Mouse (Mus musculus) hindbrain, embryonic 15.5 days (tissue): Measurements from ENCODE around the gene Slc26a5. TPM values are rescaled to one million over a fixed set of nuclear protein-coding genes. Genes with fewer than 3 reads are reported as not detected.

ENCODE experiments used
- ATAC-seq: fragments of 200-750 bp; cut with Nextera tagmentation; 2 replicates; pipeline ENCODE4 v1.8.0; 2017; ENCODE audit warnings: low read depth, moderate number of reproducible peaks, moderate TSS enrichment; ENCODE audit not compliant: low FRiP score
- H3K27ac ChIP-seq: fragments of 300-500 bp; sonication (generic); replicated peaks from 2 replicates; pipeline ENCODE4 v1.5.1; 2015; ENCODE audit warnings: mild to moderate bottlenecking, inconsistent platforms
- H3K27me3 ChIP-seq: fragments of 300-500 bp; sonication (generic); 2 replicates; pipeline ENCODE4 v1.6.1; 2015; ENCODE audit warnings: control low read depth, inconsistent platforms
- H3K36me3 ChIP-seq: fragments of 300-500 bp; sonication (generic); 2 replicates; pipeline ENCODE4 v1.6.1; 2015; ENCODE audit warnings: control low read depth, inconsistent platforms
- H3K4me1 ChIP-seq: fragments of 300-500 bp; sonication (generic); replicated peaks from 2 replicates; pipeline ENCODE4 v1.6.1; 2015; ENCODE audit warnings: control low read depth, inconsistent platforms
- H3K4me2 ChIP-seq: fragments of 300-500 bp; sonication (generic); 2 replicates; pipeline ENCODE4 v1.6.1; 2015; ENCODE audit warnings: moderate library complexity, mild to moderate bottlenecking, inconsistent platforms
- H3K4me3 ChIP-seq: fragments of 300-500 bp; sonication (generic); 2 replicates; pipeline ENCODE4 v1.5.1; 2015; ENCODE audit warnings: mild to moderate bottlenecking, inconsistent platforms
- H3K9ac ChIP-seq: fragments of 300-500 bp; sonication (generic); 2 replicates; pipeline ENCODE4 v1.6.1; 2015; ENCODE audit warnings: inconsistent platforms
- H3K9me3 ChIP-seq: fragments of 300-500 bp; sonication (generic); 2 replicates; pipeline ENCODE4 v1.6.1; 2016; ENCODE audit warnings: control low read depth, inconsistent platforms
- WGBS: fragments of 180-500 bp; shearing (Covaris S2); methylation state at CpG from one replicate; pipeline ENCODE4 v1.1.7; 2015; 5-methylcytosine and 5-hydroxymethylcytosine counted together
- polyA plus RNA-seq: library from polyadenylated mRNA; unstranded; fragments of >200 nt; fragmentation: Nextera tagmentation; extraction: Ambion mirVana; gene quantifications from 2 replicates; pipeline ENCODE4 v1.2.1, GENCODE M21; 2015

Gene Slc26a5
- polyA plus RNA-seq, 1 experiment from 2014 or later = 0.09 TPM

DNA sequence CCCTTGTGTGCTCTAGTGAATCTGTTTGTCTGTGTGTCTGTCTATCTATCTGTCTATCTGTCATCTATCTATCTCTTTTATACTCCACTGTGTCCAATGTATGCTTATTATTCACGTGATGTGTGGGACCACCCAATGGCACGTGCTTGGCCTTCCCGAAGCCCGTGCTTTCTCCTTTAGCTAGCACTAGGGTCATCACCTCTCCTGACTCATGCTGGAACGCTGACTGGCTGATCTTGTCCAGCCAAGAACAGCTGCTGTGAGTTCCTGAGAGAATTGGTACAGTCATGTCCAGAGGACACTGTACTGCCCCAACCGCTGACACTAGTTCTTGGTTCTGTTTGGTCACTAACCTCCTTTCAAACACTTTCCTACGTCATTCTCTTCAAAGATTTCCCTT, 6.8 kb downstream of the Slc26a5 start:
- H3K9me3 ChIP-seq = no peaks in the 10 kb centered on the region
- H3K27me3 ChIP-seq = no peaks in the 10 kb centered on the region
- no peak overlapping the region for H3K27ac ChIP-seq
- H3K4me2 ChIP-seq = no peak overlapping the region
- H3K4me1 ChIP-seq = no peaks in the 10 kb centered on the region
- no peak for ATAC-seq
- H3K9ac ChIP-seq = no peak overlapping the region
- H3K4me3 ChIP-seq = no peak overlapping the region
- WGBS = 86% methylated on average over 7 of the region's 7 CpGs
- H3K36me3 ChIP-seq = no peaks in the 10 kb centered on the region

- Histone ChIP-seq H3K36me3 (no peaks in the 10 kb centered on the region), H3K9me3 (no peaks in the 10 kb centered on the region), H3K4me3 (no peak overlapping the region), H3K27me3 (no peaks in the 10 kb centered on the region), H3K9ac (no peak overlapping the region), H3K4me1 (no peaks in the 10 kb centered on the region), H3K4me2 (no peak overlapping the region), H3K27ac (no peak overlapping the region)
- no peak for ATAC-seq
- 43% methylated on average over 10 of the region's 10 CpGs for WGBS
These were observed 13.6 kb downstream of the Slc26a5 start for GRCm38 (mm10) chr5:21851679-21852340.

DNA sequence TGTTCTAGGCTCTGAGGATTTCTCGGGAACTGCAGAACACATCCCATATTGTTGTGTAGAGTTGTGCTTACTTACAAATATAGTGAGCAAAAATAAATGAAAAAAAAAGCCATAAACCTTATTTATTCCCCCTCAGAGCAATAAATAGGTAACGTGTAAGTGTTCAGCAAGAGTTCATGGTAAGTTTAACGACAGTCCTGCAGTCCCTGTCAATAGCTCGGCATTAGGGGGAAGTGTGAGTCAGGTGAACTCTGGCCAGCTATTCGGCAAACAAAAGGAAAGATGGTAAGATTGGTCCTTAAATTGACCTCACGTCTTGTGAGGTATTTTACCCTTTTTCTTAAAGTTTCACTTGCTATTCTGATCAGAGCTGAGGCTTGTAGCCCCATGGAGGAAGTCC, 18.0 kb downstream of the Slc26a5 start:
- ATAC-seq = no peak
- 82% methylated on average over 6 of the region's 6 CpGs for WGBS
- Histone ChIP-seq H3K36me3 (no peaks in the 10 kb centered on the region), H3K4me1 (no peaks in the 10 kb centered on the region), H3K27ac (no peak overlapping the region), H3K27me3 (no peaks in the 10 kb centered on the region), H3K9ac (no peak overlapping the region), H3K9me3 (no peaks in the 10 kb centered on the region), H3K4me2 (no peak overlapping the region), H3K4me3 (no peak overlapping the region)

DNA sequence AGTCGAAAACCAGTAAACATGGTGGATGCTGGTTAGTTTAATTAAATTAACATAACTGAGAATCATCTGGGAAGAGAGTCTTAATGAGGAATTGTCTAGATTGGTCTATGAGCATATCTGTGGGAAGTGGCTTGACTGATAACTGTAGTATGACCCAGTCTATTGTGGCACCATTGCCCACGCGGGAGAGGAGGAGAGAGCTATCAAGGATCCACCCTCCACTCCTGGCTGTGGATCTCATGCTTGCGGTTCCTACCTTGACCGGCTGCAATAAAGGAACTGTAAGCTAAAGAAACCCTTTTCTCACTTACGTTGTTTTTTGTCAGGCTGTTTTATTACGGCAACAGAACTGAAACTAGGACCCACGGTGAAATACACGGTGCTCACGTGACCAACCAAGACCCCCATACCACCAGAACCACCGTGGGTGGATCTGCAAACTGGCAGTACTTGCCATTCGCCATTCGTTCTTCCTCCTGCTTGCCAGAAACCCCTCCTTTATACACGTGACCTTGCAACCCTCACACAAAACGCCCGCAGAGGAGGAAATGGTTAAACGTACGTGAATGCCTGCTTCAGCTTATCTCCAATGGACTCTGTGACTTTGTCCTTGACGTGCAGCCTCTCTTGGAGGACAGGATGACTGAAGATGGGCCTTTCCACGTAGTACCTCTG, 18.7 kb downstream of the Slc26a5 start:
- no peaks in the 10 kb centered on the region for H3K36me3 ChIP-seq
- no peaks in the 10 kb centered on the region for H3K4me1 ChIP-seq
- H3K27ac ChIP-seq = no peak overlapping the region
- 88% methylated on average over 20 of the region's 20 CpGs for WGBS
- H3K9ac ChIP-seq = no peak overlapping the region
- no peaks in the 10 kb centered on the region for H3K9me3 ChIP-seq
- no peak overlapping the region for H3K4me2 ChIP-seq
- ATAC-seq = no peak
- H3K4me3 ChIP-seq = no peak overlapping the region
- no peaks in the 10 kb centered on the region for H3K27me3 ChIP-seq

- no peaks in the 10 kb centered on the region for H3K36me3 ChIP-seq
- H3K4me1 ChIP-seq = no peaks in the 10 kb centered on the region
- no peak overlapping the region for H3K27ac ChIP-seq
- WGBS = 75% methylated on average over 4 of the region's 4 CpGs
- ATAC-seq = no peak
- no peaks in the 10 kb centered on the region for H3K27me3 ChIP-seq
- no peak overlapping the region for H3K9ac ChIP-seq
- H3K4me3 ChIP-seq = no peak overlapping the region
- no peaks in the 10 kb centered on the region for H3K9me3 ChIP-seq
- no peak overlapping the region for H3K4me2 ChIP-seq
These were observed 20.7 kb downstream of the Slc26a5 start for GRCm38 (mm10) chr5:21844676-21845075.

DNA sequence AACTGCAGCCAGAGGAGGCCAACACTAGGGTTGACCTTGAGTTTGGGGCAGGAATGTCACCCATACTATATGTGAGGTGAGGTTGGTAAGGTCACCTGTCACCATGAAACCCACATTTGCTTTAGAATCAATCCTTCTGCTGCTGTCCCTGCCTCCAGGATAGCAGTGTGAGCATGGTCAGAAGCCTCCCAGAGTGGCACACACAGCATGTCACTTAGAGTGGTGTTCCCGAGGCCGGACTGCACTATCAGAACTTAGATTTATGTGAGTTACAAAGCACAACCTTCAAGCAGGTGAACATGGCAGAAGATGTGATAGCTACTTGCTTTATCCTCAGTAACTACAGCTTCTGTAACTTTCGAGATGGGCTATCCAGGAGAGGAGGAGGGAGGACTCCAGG, 33.6 kb downstream of the Slc26a5 start:
- 78% methylated on average over 3 of the region's 3 CpGs for WGBS
- H3K4me3 ChIP-seq = no peak overlapping the region
- no peaks in the 10 kb centered on the region for H3K36me3 ChIP-seq
- ATAC-seq = no peak
- H3K27me3 ChIP-seq = no peaks in the 10 kb centered on the region
- no peaks in the 10 kb centered on the region for H3K9me3 ChIP-seq
- no peaks in the 10 kb centered on the region for H3K4me1 ChIP-seq
- H3K9ac ChIP-seq = no peak overlapping the region
- H3K4me2 ChIP-seq = no peak overlapping the region
- no peak overlapping the region for H3K27ac ChIP-seq

DNA sequence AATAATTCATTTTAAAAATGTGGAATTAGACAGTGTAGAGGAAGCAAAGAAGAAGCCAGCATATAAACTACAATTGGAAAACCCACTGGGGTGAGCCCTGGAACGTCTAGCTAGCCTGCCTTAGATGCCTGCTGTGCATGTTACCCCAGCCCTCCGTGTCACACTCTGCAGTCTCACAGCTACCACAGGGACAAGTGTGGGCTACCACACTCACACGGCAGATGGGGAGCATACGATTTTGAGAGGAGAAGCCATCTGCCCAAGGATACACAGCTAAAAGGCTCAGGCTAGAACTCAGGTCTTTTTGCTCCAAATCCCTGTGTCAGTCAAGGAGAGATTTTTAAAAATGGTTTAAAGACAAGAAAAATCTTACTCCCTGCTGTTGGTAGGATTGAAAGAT, 36.5 kb downstream of the Slc26a5 start:
- H3K4me2 ChIP-seq = no peak overlapping the region
- no peak for ATAC-seq
- no peaks in the 10 kb centered on the region for H3K4me1 ChIP-seq
- no peaks in the 10 kb centered on the region for H3K36me3 ChIP-seq
- no peaks in the 10 kb centered on the region for H3K9me3 ChIP-seq
- H3K9ac ChIP-seq = no peak overlapping the region
- 65% methylated on average over 4 of the region's 4 CpGs for WGBS
- no peaks in the 10 kb centered on the region for H3K27me3 ChIP-seq
- no peak overlapping the region for H3K4me3 ChIP-seq
- no peak overlapping the region for H3K27ac ChIP-seq

DNA sequence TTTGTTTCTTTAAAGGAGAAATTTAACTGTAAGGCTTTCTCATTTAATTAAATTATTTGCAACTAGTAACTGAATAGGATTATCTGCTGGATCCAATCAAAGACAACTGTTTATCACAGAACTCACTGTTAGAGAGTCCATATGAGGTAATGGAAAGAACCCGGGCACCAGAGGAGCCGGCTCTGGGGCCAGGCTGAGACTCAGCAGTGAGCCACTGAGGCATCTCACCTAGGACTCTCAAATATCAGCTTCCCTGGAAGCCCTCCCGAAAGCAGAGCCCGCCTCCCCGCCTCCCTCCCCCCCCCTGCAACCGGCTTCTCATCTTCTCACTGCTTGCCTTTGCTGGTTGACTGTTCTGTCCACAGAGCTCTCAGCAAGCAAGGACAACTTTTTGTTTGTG, 37.8 kb downstream of the Slc26a5 start:
- H3K4me1 ChIP-seq = no peaks in the 10 kb centered on the region
- no peak overlapping the region for H3K4me2 ChIP-seq
- no peak overlapping the region for H3K9ac ChIP-seq
- ATAC-seq = no peak
- 26% methylated on average over 6 of the region's 6 CpGs for WGBS
- no peaks in the 10 kb centered on the region for H3K9me3 ChIP-seq
- H3K27me3 ChIP-seq = no peaks in the 10 kb centered on the region
- no peak overlapping the region for H3K27ac ChIP-seq
- no peak overlapping the region for H3K4me3 ChIP-seq
- H3K36me3 ChIP-seq = no peaks in the 10 kb centered on the region

- no peak for ATAC-seq
- no peak overlapping the region for H3K4me3 ChIP-seq
- H3K4me2 ChIP-seq = no peak overlapping the region
- no peaks in the 10 kb centered on the region for H3K27me3 ChIP-seq
- H3K9me3 ChIP-seq = no peaks in the 10 kb centered on the region
- no peaks in the 10 kb centered on the region for H3K36me3 ChIP-seq
- WGBS = 20% methylated on average over 7 of the region's 7 CpGs
- H3K27ac ChIP-seq = no peak overlapping the region
- H3K4me1 ChIP-seq = no peaks in the 10 kb centered on the region
- H3K9ac ChIP-seq = no peak overlapping the region
These were observed 39.0 kb downstream of the Slc26a5 start for GRCm38 (mm10) chr5:21826370-21826769.

DNA sequence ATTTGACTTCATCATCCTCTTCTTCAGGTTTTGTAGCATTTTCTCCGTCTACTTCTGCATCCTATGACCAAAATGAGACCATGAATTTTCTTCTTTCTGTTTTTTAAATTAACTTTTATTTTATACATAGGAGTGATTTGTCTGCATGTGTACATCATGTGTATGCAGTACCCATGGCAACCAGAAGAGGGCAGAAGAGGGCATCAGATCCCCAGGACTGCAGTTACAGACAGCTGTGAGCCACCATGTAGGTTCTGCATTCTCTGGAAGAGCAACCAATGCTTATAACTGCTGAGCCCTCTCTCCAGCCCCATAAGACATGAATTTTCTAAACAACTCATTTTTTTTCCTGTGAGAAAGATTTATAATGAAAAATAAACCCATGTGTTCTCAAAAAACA, 51.4 kb downstream of the Slc26a5 start:
- no peaks in the 10 kb centered on the region for H3K9me3 ChIP-seq
- no peak overlapping the region for H3K4me3 ChIP-seq
- H3K9ac ChIP-seq = no peak overlapping the region
- H3K36me3 ChIP-seq = no peaks in the 10 kb centered on the region
- no peak overlapping the region for H3K4me2 ChIP-seq
- no peaks in the 10 kb centered on the region for H3K27me3 ChIP-seq
- no peak overlapping the region for H3K27ac ChIP-seq
- ATAC-seq = no peak
- H3K4me1 ChIP-seq = no peaks in the 10 kb centered on the region
- 48% methylated on average over 1 of the region's 1 CpGs for WGBS

DNA sequence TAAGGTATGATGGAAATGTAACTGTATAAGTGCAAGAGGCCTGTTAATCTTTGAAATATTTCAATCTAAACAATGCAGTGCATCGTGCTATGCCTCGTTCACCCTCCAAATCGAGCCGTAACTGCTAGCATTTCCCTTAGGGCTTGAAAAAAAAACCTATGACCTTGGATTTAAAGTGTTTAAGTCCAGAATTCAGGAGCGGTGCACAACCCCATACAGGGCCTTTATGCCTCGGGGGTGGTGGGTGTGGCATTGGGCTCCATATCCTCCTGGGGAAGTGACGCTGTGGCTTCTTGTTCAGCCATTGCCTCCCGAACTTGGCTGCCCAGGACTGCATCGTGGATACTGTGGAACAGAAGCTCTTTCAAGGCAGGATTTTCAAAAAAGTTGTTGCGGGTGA, 54.5 kb downstream of the Slc26a5 start:
- Histone ChIP-seq H3K9me3 (no peaks in the 10 kb centered on the region), H3K36me3 (no peaks in the 10 kb centered on the region), H3K4me1 (no peaks in the 10 kb centered on the region), H3K4me3 (no peak overlapping the region), H3K27ac (no peak overlapping the region), H3K27me3 (no peaks in the 10 kb centered on the region), H3K4me2 (no peak overlapping the region), H3K9ac (no peak overlapping the region)
- WGBS = 83% methylated on average over 10 of the region's 10 CpGs
- ATAC-seq = no peak

- H3K27ac ChIP-seq = no peak overlapping the region
- 89% methylated on average over 4 of the region's 4 CpGs for WGBS
- H3K4me3 ChIP-seq = no peak overlapping the region
- H3K9me3 ChIP-seq = no peaks in the 10 kb centered on the region
- no peaks in the 10 kb centered on the region for H3K4me1 ChIP-seq
- peaks cover 43% of the 10 kb centered on the region for H3K36me3 ChIP-seq
- no peak for ATAC-seq
- no peak overlapping the region for H3K9ac ChIP-seq
- H3K4me2 ChIP-seq = no peak overlapping the region
- H3K27me3 ChIP-seq = no peaks in the 10 kb centered on the region
These were observed 60.6 kb downstream of the Slc26a5 start for GRCm38 (mm10) chr5:21804837-21805236.

DNA sequence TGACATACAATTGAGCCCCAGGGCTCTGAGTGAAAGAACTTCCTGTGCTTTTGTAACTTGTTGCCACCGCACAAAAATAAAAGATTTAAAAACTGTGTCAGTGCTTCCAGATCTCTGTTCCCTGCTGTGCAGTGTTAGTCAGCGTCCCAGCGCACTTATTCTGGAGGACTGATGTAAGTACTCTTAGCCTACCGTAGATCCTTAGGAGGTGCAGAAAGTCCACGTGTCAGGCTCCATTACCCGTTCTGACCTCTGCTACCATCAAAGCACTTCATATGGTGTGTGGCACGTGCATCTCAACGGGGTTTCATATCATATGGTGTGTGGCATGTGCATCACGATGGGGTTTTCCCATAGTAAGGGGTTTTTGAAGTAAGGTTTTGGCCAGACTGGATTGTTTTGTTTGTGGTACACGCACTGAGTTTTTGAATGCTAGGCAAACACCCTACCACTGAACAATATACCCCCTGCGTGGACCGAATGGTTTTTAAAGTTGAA, 61.7 kb downstream of the Slc26a5 start:
- Histone ChIP-seq H3K36me3 (peaks cover 53% of the 10 kb centered on the region), H3K27ac (no peak overlapping the region), H3K4me3 (no peak overlapping the region), H3K9me3 (no peaks in the 10 kb centered on the region), H3K27me3 (no peaks in the 10 kb centered on the region), H3K4me2 (no peak overlapping the region), H3K4me1 (no peaks in the 10 kb centered on the region), H3K9ac (no peak overlapping the region)
- WGBS = 86% methylated on average over 12 of the region's 12 CpGs
- ATAC-seq = no peak
